Mouse (Mus musculus): Measurements from ENCODE around the gene Efs. TPM values are rescaled to one million over a fixed set of nuclear protein-coding genes. Genes with fewer than 3 reads are reported as not detected.

The Efs gene
- total and polyA plus RNA-seq, 3 experiments, result 1.9 to 5.1 (median 3.0) TPM

GRCm38 (mm10) chr14:54926401-54927158 is 654 bp upstream of the Efs start:
- Histone ChIP-seq H3K9ac (ENCODE audit: low read depth, low read length) (peak overlapping the region; percentile 66), H3K4me3 (peak overlapping the region; percentile 34), H3K27me3 (ENCODE audit: control insufficient read depth, insufficient read depth, low read length) (peaks cover 8% of the 10 kb centered on the region), H3K27ac (peak overlapping the region; percentile 58), H3K4me1 (ENCODE audit: control insufficient read depth, insufficient read depth, low read length) (no peaks in the 10 kb centered on the region; the same call in 1 of the 2 replicates), H3K36me3 (ENCODE audit: control insufficient read depth, insufficient read depth, low read length) (no peaks in the 10 kb centered on the region), H3K79me2 (replicated peaks; ENCODE audit: control insufficient read depth, insufficient read depth, low read length) (no peaks in the 10 kb centered on the region)
- 2% methylated on average over 54 of the region's 58 CpGs for WGBS
- TF ChIP-seq CTCF (IDR thresholded peaks at IDR 0.05), result no peak
- TF ChIP-seq EP300 (IDR thresholded peaks at IDR 0.05; ENCODE audit: insufficient read depth, low read depth, low read length), result no peak
- TF ChIP-seq POLR2A (IDR thresholded peaks at IDR 0.05; ENCODE audit: insufficient read depth, low read depth, low read length), result no peak
- DNase-seq, result peak; percentile 72 to 74
- intact Hi-C loops (cut with DNase I), result no loop called here

GRCm38 (mm10) chr14:54924641-54925348 is 1.1 kb downstream of the Efs start:
- peak overlapping the region; percentile 58 for H3K27ac ChIP-seq
- peak; percentile 71 to 82 for DNase-seq
- no peaks in the 10 kb centered on the region for H3K36me3 ChIP-seq (ENCODE audit: control insufficient read depth, insufficient read depth, low read length)
- intact Hi-C loops (cut with DNase I), result no loop called here
- no peaks in the 10 kb centered on the region for H3K79me2 ChIP-seq (replicated peaks; ENCODE audit: control insufficient read depth, insufficient read depth, low read length)
- TF ChIP-seq EP300 (IDR thresholded peaks at IDR 0.05; ENCODE audit: insufficient read depth, low read depth, low read length) (no peak), CTCF (IDR thresholded peaks at IDR 0.05) (no peak), POLR2A (IDR thresholded peaks at IDR 0.05; ENCODE audit: insufficient read depth, low read depth, low read length) (no peak)
- H3K27me3 ChIP-seq (ENCODE audit: control insufficient read depth, insufficient read depth, low read length), result peaks cover 8% of the 10 kb centered on the region
- H3K9ac ChIP-seq (ENCODE audit: low read depth, low read length), result no peak overlapping the region
- 75% methylated on average over 7 of the region's 7 CpGs for WGBS
- no peaks in the 10 kb centered on the region; the same call in 1 of the 2 replicates for H3K4me1 ChIP-seq (ENCODE audit: control insufficient read depth, insufficient read depth, low read length)
- H3K4me3 ChIP-seq, result 0 out of 2 replicates have a peak overlapping the region, but pooled peaks have one; percentile 34

GRCm38 (mm10) chr14:54920076-54920685 is 5.7 kb downstream of the Efs start:
- H3K4me3 ChIP-seq, result no peak overlapping the region
- WGBS, result 71% methylated on average over 16 of the region's 16 CpGs
- no peak overlapping the region for H3K9ac ChIP-seq (ENCODE audit: low read depth, low read length)
- H3K27ac ChIP-seq, result no peak overlapping the region
- intact Hi-C loops (cut with DNase I), result no loop called here
- H3K79me2 ChIP-seq (replicated peaks; ENCODE audit: control insufficient read depth, insufficient read depth, low read length), result no peaks in the 10 kb centered on the region
- no peaks in the 10 kb centered on the region for H3K27me3 ChIP-seq (ENCODE audit: control insufficient read depth, insufficient read depth, low read length)
- no peaks in the 10 kb centered on the region; the same call in 1 of the 2 replicates for H3K4me1 ChIP-seq (ENCODE audit: control insufficient read depth, insufficient read depth, low read length)
- no peak for DNase-seq
- TF ChIP-seq POLR2A (IDR thresholded peaks at IDR 0.05; ENCODE audit: insufficient read depth, low read depth, low read length), result no peak
- TF ChIP-seq EP300 (IDR thresholded peaks at IDR 0.05; ENCODE audit: insufficient read depth, low read depth, low read length), result no peak
- no peak for TF ChIP-seq CTCF (IDR thresholded peaks at IDR 0.05)
- H3K36me3 ChIP-seq (ENCODE audit: control insufficient read depth, insufficient read depth, low read length), result no peaks in the 10 kb centered on the region

- Histone ChIP-seq H3K27me3 (ENCODE audit: control insufficient read depth, insufficient read depth, low read length) (peaks cover 3% of the 10 kb centered on the region; the same call in 1 of the 2 replicates), H3K36me3 (ENCODE audit: control insufficient read depth, insufficient read depth, low read length) (no peaks in the 10 kb centered on the region), H3K4me1 (ENCODE audit: control insufficient read depth, insufficient read depth, low read length) (peaks cover 5% of the 10 kb centered on the region), H3K27ac (no peak overlapping the region), H3K9ac (ENCODE audit: low read depth, low read length) (peak overlapping the region; percentile 10; the same call in 1 of the 2 replicates), H3K79me2 (replicated peaks; ENCODE audit: control insufficient read depth, insufficient read depth, low read length) (no peaks in the 10 kb centered on the region), H3K4me3 (peak overlapping the region; percentile 93)
- TF ChIP-seq POLR2A (IDR thresholded peaks at IDR 0.05; ENCODE audit: insufficient read depth, low read depth, low read length) (no peak), EP300 (IDR thresholded peaks at IDR 0.05; ENCODE audit: insufficient read depth, low read depth, low read length) (no peak), CTCF (IDR thresholded peaks at IDR 0.05) (no peak)
- WGBS, result 22% methylated on average over 10 of the region's 10 CpGs
- intact Hi-C loops (cut with DNase I), result no loop called here
- DNase-seq, result no peak
Observed at GRCm38 (mm10) chr14:54913343-54913742, 12.6 kb downstream of the Efs start.

- Histone ChIP-seq H3K79me2 (replicated peaks; ENCODE audit: control insufficient read depth, insufficient read depth, low read length) (no peaks in the 10 kb centered on the region), H3K4me3 (peak within 1 kb of the TSS; percentile 93), H3K9ac (ENCODE audit: low read depth, low read length) (peak within 1 kb of the TSS; percentile 91), H3K27me3 (ENCODE audit: control insufficient read depth, insufficient read depth, low read length) (peaks cover 3% of the 10 kb centered on the region; the same call in 1 of the 2 replicates), H3K27ac (peak within 1 kb of the TSS; percentile 36), H3K36me3 (ENCODE audit: control insufficient read depth, insufficient read depth, low read length) (no peaks in the 10 kb centered on the region), H3K4me1 (ENCODE audit: control insufficient read depth, insufficient read depth, low read length) (peaks cover 5% of the 10 kb centered on the region)
- intact Hi-C loops (cut with DNase I), result no loop called here
- DNase-seq, result peak; percentile 72 to 82
- TF ChIP-seq EP300 (IDR thresholded peaks at IDR 0.05; ENCODE audit: insufficient read depth, low read depth, low read length), result no peak
- TF ChIP-seq POLR2A (IDR thresholded peaks at IDR 0.05; ENCODE audit: insufficient read depth, low read depth, low read length), result peak; percentile 82
- 0% methylated on average over 27 of the region's 28 CpGs for WGBS
Observed at GRCm38 (mm10) chr14:54912886-54913285, 13.0 kb downstream of the Efs start, which contains the start of gene Slc22a17. Gene Slc22a17 (minus strand): TSS chr14:54913132.

Data from heart, adult 2 months (tissue).